Mouse (Mus musculus) left cerebral cortex, postnatal 25 days (tissue): ENCODE results near the gene Cpne4. TPM values are rescaled to one million over a fixed set of nuclear protein-coding genes. Genes with fewer than 3 reads are reported as not detected.

Source experiments
- DNase-seq, 2 experiments: peaks; one replicate each; pipeline ENCODE4 v3.0.0; 2022; ENCODE audit warnings: low spot score in 2 of 2, mixed read lengths in 1 of 2
- intact Hi-C: fragments of 180-260 bp; cut with DNase I; formaldehyde crosslinking; loops from one replicate; pipeline ENCODE4 v1.15.1; 2025
- total RNA-seq, 2 experiments: library from RNA; stranded (reverse); gene quantifications; 2 replicates each; pipeline ENCODE4 v1.2.3; 2021

The Cpne4 gene
- total RNA-seq, 2 experiments from 2014 or later = 70.1 to 74.2 TPM

GRCm38 (mm10) chr9:104981934-104982548 lies 435.0 kb downstream of the Cpne4 start:
- DNase-seq = no peak
- intact Hi-C loops = no loop called here

- intact Hi-C loops = no loop called here
- DNase-seq = peak; percentile 10 to 61
These were observed 451.1 kb downstream of the Cpne4 start for GRCm38 (mm10) chr9:104998225-104998624.

- intact Hi-C loops = no loop called here
These were observed 463.6 kb downstream of the Cpne4 start for GRCm38 (mm10) chr9:105010721-105011120.

DNA sequence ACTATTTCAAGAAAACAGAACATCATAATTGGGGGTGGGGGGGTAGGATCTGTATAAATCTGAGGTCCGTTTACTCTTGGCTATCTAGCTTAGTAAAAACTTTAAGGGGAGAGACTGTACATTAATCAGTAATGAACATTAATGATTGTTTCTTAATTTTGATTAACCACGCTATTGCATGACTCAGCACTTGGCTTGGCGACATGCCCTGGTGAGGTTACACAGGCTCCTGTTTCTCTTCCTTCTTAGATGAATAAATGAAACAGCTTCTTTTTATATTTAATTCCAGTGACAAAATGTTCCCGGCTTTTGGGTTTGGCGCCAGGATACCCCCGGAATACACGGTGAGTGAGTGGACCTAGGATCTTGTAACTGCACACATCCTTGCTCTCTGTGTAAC lies 471.1 kb downstream of the Cpne4 start:
- intact Hi-C loops = no loop called here
- DNase-seq = no peak

More at GRCm38 (mm10) chr9:105010721-105011120, 463.6 kb downstream of the Cpne4 start:
- peak in 1 of 2 experiments; percentile 20 for DNase-seq

DNA sequence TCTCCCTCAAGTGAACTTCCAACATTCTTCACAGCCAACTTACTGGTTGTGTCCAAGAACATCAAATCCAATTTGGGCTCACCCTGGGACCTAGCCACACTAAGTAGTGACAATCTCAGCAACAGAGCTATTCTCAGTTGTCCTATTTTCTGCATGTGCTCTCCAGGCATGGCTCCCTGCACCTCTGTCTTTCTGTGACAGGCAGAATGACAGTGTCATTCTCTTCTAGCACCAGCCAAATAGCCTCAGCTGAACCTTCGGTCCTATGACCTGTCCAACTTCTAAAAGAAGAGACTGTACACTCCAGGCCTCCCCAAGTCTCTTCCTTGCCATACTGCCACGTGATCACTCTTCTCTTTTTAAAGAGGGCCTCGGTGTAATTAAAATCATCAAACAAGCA lies 481.2 kb downstream of the Cpne4 start:
- intact Hi-C loops = no loop called here

GRCm38 (mm10) chr9:105032572-105032971 lies 485.5 kb downstream of the Cpne4 start:
- DNase-seq = no peak
- intact Hi-C loops = no loop called here

More for the DNA sequence above, 481.2 kb downstream of the Cpne4 start:
- no peak for DNase-seq

- intact Hi-C loops = no loop called here
- no peak for DNase-seq
These were observed 486.6 kb downstream of the Cpne4 start for GRCm38 (mm10) chr9:105033641-105034040.

DNA sequence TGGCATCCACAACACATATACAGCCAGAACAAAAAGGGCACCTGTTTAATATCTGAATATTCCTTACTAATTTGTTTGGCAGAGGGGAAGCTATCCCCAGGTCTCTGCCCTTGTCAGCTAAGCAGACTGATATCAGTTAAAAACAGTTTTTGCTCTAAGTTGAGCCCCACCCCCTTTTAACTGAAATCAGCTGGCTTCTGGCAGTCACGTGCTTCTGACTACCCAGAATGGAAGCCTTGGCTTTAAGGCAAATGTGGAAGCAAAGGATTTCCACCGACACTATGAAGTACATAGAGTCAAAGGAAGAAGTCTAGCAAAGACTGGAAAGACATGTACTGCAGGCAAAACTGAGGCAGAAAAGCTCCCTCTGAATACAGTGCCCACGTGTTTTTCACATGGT lies 490.8 kb downstream of the Cpne4 start:
- intact Hi-C loops = no loop called here
- no peak for DNase-seq

DNA sequence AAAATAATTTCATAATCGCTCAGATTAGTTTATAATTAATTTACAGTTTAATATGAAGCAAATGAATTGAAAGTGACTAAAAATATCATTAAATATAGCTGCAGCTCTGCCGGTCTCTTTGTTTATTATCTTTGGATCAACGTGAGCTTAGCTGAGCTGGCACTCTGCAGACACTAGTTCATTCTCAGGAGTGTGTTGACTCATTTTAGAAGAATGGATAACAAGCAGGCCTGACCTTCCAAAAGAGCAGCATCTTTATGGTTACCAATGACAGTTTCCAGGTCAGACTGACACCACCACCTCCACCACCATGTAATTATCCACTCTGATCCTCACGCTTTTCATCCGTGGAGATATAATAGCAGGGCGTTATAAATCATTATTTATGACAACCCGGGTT lies 498.9 kb downstream of the Cpne4 start:
- no peak for DNase-seq
- intact Hi-C loops = no loop called here

- peak; percentile 82 for DNase-seq
- intact Hi-C loops = no loop called here
These were observed 501.3 kb downstream of the Cpne4 start for GRCm38 (mm10) chr9:105048351-105048750.

DNA sequence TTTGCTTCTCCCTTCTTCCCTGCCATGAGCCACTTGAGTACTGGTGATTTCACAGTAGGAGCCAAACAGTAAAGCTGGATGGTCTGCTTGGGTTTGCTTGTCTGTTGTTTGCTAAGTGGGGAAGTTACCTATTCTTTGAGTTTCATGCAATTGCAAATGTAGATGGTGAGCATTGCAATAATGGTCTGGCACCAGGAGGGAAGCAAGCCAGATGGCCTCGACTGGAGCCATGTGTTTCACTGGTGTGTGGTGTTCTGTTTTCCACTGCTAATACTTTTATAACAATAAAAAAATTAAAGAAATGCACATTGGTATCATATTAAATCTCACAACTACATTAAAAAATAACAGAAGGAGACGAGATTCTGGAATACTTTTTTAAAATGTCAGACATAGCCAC lies 502.6 kb downstream of the Cpne4 start:
- intact Hi-C loops = loop anchor here (5.0 kb wide), 2 partner anchors 83 to 477 kb away; partner anchors contain the start of gene Nudt16
- no peak for DNase-seq

- intact Hi-C loops = loop anchor here (5.0 kb wide), 2 partner anchors 82 to 478 kb away; partner anchors contain the start of gene Nudt16
- DNase-seq = no peak
These were observed 503.2 kb downstream of the Cpne4 start for GRCm38 (mm10) chr9:105050257-105050656.

GRCm38 (mm10) chr9:105053147-105053557 lies 506.1 kb downstream of the Cpne4 start, which contains the start of gene Mrpl3:
Gene Mrpl3 (plus strand): TSS chr9:105053239.
- intact Hi-C loops = loop anchor here (5.0 kb wide), 2 partner anchors 79 to 481 kb away; partner anchors contain the start of gene Nudt16
- peak; percentile 83 to 84 for DNase-seq

- intact Hi-C loops = loop anchor here (5.0 kb wide), 2 partner anchors 78 to 482 kb away; partner anchors contain the start of gene Nudt16
- DNase-seq = no peak
These were observed 506.7 kb downstream of the Cpne4 start for GRCm38 (mm10) chr9:105053812-105054211.

GRCm38 (mm10) chr9:105069106-105069505 lies 522.0 kb downstream of the Cpne4 start:
- intact Hi-C loops = no loop called here
- DNase-seq = no peak

DNA sequence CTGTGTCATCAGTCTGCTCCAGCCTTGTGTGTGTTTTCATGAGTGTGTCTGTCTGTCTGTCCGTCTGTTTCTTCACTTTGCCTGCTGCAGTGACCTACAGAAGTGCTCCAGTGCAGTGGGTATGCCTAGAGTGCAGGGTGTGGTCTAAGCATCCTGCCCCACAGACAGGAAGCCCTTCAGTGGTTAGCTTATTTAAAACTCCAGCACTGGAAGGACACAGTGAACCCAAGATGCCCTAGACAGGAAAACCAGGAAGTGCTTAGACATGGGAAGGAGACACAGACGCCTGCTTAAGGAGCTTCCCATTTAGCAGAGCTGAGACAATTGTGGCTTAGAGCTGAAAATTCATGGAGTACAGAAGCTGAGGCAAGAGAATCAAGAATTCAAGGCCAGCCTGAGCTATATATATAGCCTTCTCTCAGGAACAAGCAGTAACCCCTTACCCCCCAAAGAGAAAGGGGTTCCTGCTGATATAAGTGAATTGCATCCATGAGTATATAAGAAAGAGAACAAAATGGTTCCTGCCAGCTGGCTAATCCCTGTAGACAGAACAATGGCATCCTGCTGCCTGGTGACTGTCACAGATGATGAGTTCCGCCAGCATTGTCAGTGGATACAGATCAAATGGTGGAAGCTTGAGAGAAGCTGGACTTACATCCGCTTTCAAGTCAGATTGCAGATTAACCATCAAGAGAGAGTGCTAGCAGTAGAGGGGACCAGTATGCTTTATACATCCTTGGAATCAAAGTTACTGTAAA lies 526.1 kb downstream of the Cpne4 start:
- intact Hi-C loops = loop anchor here (10.0 kb wide), 1 partner anchor 312 kb away; no protein-coding TSS in a partner anchor
- no peak for DNase-seq

GRCm38 (mm10) chr9:105074851-105075250 lies 527.8 kb downstream of the Cpne4 start:
- no peak for DNase-seq
- intact Hi-C loops = loop anchor here (10.0 kb wide), 1 partner anchor 310 kb away; no protein-coding TSS in a partner anchor

- intact Hi-C loops = loop anchor here (10.0 kb wide), 1 partner anchor 308 kb away; no protein-coding TSS in a partner anchor
- DNase-seq = no peak
These were observed 529.8 kb downstream of the Cpne4 start for GRCm38 (mm10) chr9:105076756-105077424.

DNA sequence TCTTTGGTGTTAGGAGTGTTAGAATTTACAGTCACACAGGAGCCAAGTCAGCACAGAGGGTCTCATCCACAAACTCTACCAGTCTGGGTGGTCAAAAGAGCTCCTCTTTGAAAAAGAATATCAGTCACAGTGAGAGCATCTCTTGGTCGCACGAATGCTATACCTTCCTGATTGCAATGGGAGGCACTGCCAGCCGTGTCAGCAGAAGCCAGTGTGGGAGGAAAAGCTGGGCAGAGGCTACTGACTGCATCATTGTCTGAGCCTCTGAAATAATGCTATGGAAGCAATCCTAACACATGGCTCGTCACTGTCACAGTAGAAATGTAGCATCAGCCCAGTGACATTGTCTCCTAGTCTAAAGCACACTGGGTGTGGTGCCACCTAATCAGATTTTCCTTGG lies 531.4 kb downstream of the Cpne4 start:
- intact Hi-C loops = loop anchor here (10.0 kb wide), 1 partner anchor 306 kb away; no protein-coding TSS in a partner anchor

DNA sequence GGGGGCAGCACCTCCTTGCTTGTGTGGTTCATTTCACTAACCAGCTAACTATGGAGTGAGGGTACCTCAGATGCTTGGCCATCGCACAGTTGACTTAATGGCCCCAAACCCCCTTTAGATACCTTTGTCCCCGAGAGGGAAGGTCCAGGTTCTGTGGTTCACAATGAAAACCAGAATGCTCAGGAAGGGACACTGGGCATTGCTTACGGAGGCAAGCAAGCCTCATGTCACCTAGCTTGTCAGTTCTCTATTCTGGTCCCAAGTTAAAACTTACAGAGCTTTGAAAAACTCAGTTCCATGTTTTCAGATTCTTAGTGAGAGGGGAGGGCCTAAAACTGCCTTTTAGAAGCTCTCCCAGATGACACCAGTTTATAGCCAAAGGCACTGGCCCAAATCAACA lies 533.2 kb downstream of the Cpne4 start:
- DNase-seq = no peak
- intact Hi-C loops = no loop called here

More for the DNA sequence above, 531.4 kb downstream of the Cpne4 start:
- no peak for DNase-seq
